Mouse (Mus musculus) left cerebral cortex, adult 11 months (tissue): ENCODE measurements at regions not wholly inside any gene's neighbourhood (a gene's known extent, or its start where the extent isn't known, plus 50 kb on each side); places are given as distances from the start of the nearest gene placed in this dataset.

ENCODE experiments used
- DNase-seq: peaks from one replicate; pipeline ENCODE4 v3.0.0; 2022; ENCODE audit warnings: low spot score

GRCm38 (mm10) chr11:63482593-63482992 is 353.8 kb downstream of the Pmp22 start:
- DNase-seq = no peak

GRCm38 (mm10) chr11:63487203-63487602 is 358.4 kb downstream of the Pmp22 start:
- no peak for DNase-seq

- peak; percentile 8 for DNase-seq
Measured at GRCm38 (mm10) chr11:63502181-63502580, 373.4 kb downstream of the Pmp22 start.

DNA sequence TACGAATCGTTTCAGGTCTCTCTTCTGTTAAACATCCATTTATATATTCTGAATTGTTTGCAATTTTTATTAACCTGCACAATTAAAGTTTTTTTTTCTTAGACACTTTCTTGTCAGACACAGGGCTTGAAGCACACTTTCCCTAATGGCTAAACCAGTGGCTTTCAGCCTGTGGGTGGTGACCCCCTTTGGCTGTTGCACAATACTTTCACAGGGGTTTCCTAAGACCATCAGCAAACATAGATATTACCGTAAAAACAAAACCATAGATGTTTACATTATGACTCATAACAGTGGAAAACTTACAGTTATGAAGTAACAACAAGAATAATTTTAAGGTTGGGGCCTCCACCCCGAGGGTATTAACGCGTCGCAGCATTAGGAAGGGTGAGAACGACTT is 378.6 kb downstream of the Pmp22 start:
- DNase-seq = no peak

DNA sequence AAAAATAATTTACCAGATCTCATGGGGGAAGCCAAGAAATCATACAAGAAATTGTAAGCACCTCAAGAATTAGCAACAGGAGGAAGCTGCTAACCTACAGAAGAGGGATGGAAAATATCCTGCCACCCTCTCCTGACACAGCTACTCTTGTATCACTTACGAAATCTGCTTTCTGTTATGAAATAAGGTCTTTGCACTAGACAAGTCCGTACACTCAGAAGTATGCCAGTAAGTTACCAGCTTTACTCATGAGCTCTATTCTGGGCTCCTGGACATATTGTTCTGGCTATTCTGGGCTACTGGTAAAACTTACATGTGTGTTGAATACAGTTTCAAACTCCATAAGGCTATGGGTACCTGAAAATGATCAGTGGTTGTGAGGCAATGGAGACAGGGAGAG is 379.9 kb downstream of the Pmp22 start:
- DNase-seq = no peak

- no peak for DNase-seq
Measured at GRCm38 (mm10) chr11:63510611-63511010, 381.8 kb downstream of the Pmp22 start.

- no peak for DNase-seq
Measured at GRCm38 (mm10) chr11:63514615-63515014, 385.8 kb downstream of the Pmp22 start.

- DNase-seq = peak; percentile 42
Measured at GRCm38 (mm10) chr11:63518847-63519246, 390.1 kb downstream of the Pmp22 start.

DNA sequence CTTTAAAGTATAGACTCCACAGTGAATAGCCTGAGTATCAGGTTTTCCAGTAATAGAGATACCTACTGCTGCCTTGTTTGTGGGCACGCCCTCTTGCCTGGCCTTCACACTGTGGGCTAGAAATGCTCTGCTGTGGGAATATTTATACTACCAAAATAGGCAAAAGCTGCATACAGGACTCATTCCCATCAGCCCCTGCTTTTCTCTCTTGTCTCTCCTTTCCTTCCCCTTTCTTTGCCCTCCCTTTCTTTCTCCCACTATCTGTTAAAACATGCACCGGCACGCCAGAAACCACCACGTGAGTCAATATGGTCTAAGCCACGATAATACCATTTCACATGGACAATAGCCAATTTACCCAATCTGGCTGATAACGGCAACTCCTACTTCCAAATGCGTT is 395.5 kb downstream of the Pmp22 start:
- DNase-seq = no peak

DNA sequence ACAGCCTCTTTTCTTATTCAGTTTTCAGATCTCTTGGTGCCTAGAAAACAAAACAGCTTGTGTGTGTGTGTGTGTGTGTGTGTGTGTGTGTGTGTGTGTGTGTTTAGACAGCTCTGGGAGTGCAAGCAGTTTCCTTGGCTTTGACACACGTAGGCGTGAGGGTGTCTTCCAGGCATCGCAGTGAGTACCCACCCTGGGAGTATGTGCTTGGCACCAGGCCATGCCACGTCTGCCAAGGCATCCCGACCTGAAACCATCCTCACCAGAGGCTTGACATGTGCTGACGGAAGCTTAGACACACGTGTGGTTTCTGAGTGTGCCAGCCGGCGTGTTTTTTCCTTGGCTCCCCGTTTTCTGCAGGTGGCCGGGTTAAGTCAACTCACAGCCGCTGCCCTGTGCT is 396.6 kb downstream of the Pmp22 start:
- no peak for DNase-seq

- no peak for DNase-seq
Measured at GRCm38 (mm10) chr11:63525956-63526355, 396.1 kb downstream of the Hs3st3b1 start.

- DNase-seq = no peak
Measured at GRCm38 (mm10) chr11:63532752-63533151, 389.3 kb downstream of the Hs3st3b1 start.

- no peak for DNase-seq
Measured at GRCm38 (mm10) chr11:63533555-63534200, 388.4 kb downstream of the Hs3st3b1 start.

DNA sequence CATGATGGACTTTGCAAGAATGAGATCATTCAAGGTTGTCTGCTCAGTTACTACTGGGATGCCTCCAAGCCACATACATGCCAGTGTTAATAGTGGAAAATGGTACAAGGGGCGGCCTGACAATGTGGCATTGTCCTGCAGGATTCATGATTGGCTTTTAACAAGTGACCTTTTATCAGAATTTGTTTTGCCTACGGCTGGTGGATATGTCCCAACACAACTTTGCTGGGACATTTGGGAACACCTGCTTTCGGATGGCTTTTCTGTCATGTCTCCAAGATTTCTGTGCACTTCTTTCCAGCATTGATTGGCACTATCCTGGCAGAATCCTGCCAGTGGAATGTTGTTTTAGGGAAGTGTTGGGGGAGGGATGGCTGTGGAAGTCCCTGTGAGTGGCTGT is 384.4 kb downstream of the Hs3st3b1 start:
- DNase-seq = no peak

- DNase-seq = no peak
Measured at GRCm38 (mm10) chr11:63543971-63544696, 378.0 kb downstream of the Hs3st3b1 start.

DNA sequence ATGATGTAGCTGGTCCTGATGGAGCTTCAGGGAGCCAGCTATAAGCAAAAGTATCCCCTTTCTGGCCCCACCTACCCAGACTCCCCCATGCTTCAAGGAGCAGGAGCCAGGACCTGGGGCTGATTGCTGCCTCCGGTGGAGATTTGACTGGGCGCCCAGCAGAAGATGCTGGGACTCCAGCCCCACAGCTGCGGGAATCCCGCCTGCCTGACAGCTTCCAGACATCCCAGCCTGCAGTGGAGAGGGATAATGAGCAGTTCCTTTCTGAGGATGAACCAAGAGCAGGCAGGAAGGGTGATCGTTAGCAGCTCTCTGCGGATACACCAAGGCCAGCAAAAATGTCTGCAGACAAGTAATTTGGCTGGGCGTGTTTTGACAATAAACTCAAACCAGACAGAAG is 376.6 kb downstream of the Hs3st3b1 start:
- DNase-seq = no peak

DNA sequence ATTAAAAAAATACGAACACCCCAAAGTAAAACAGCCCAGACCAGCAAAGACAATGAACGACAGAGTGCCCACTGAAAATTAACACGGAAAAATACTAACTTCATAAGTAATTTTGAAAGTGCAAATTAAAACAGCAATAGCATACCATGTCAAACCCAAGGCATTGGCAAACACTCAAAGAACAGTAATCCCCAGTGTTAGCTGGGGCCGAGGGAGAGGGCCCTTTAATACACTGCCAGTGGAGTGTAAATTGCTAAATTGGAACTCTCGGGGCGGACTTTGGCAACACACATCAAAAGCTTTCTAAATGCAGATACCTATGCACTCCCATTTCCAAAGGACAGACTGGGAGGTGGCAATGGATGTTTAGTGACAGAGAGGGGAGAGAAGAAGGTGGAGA is 361.6 kb downstream of the Hs3st3b1 start:
- no peak for DNase-seq

GRCm38 (mm10) chr11:63562696-63563095 is 359.4 kb downstream of the Hs3st3b1 start:
- no peak for DNase-seq

DNA sequence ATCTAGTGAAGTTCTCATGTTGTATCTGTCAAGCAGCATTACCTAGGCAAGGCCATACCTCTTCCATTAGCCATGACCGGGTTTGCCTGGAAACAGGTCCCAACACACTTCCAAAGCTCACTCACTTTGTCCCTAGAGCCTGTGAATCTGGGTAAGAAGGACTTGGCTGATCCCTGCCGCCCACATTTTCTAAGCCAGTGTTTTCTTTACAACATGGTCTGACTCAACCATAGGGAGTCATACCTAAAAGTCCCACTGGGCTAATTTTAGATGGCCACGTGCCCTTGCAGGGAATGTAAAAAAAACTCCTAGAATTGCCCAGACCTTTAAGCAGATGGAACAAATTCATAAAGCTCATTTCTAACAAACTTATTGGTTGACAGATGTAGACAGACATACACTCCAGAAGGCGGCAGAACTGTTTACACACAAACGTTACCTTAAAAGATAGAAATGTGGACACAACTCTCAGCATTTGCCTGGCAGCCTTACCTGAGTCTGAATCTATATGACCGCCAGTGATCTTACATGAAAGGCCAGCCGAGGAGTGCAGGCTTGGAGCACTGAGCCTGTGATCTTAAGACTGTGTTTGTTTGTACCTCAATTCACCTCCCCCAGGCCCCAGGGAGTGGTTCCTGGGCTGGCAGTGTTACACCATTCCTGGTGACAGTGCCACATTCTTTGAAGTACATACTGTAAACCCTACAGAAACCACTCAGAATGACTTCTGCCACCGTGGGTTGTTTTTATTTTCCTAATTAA is 356.4 kb downstream of the Hs3st3b1 start:
- DNase-seq = no peak

DNA sequence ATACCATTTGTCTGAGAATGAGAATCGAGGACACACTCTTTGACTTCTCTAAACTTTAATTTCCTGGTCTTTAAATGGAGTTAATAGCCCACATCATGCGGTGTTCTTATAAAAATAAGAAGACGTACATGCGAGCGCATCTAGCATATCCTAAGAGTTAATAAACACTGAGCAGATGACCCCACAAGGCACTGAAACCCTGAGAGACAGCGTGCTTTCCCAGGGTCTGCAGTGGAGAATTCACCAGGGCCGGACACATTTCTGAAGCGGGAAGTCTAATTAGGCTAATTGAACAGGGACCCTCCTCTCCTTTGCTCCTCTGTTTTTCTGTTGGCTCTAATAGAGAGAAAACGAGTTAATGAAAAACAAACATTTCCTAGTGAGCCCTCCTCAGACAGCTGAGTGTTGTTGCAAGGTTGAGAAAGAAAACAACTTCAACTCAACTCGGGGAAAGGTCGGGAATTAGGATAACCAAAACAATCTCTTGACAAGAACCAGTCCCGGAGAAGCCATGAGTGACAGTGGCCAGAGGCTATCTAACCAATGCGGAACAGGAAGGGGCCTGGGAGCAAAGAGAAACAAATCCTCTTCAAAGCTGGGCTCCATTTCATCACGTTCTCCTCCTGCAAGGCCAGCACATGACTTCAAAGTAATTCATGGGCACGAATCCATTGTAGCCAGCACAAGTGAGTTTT is 352.2 kb downstream of the Hs3st3b1 start:
- DNase-seq = no peak

- no peak for DNase-seq
Measured at GRCm38 (mm10) chr11:63570646-63571045, 351.4 kb downstream of the Hs3st3b1 start.

- no peak for DNase-seq
Measured at GRCm38 (mm10) chr11:63573271-63573670, 348.8 kb downstream of the Hs3st3b1 start.
